Mouse (Mus musculus): ENCODE measurements around the gene Gigyf1.

DNA sequence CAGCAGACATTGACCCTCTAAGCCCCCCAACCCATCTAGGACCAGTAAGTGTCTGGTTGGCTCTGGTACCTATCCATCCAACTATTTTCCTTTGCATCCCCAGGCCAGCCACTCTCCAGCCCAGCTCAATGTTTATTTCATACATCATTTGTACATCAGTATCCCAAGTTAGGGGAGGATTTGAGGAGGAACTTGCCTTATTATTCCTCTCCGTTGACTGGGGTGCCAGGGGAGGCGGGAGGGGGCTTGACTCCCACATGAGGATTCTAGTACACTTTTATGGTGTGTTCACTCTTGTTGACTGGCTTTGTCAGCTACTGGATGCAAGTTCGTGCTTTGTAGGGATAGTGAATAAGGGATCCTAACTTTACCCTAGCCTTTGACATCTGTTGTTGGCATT lies 6.6 kb upstream of the Gigyf1 start:
- TF ChIP-seq CTCF (IDR thresholded peaks at IDR 0.05; ENCODE audit: extremely low read depth, insufficient read depth, insufficient read length, insufficient replicate concordance): no peak
- TF ChIP-seq POLR2A (IDR thresholded peaks at IDR 0.05; ENCODE audit: low read depth, low read length): no peak
